Mouse (Mus musculus): ENCODE results near the gene Prmt1. TPM values are rescaled to one million over a fixed set of nuclear protein-coding genes. Genes with fewer than 3 reads are reported as not detected.
"Not testable (repeated sequence)": the region's sequence is repeated elsewhere in the genome, so short reads cannot be mapped to it uniquely, and the experiment has no call there.

Gene Prmt1
- polyA plus RNA-seq, 1 experiment from 2014 or later = 114 TPM

DNA sequence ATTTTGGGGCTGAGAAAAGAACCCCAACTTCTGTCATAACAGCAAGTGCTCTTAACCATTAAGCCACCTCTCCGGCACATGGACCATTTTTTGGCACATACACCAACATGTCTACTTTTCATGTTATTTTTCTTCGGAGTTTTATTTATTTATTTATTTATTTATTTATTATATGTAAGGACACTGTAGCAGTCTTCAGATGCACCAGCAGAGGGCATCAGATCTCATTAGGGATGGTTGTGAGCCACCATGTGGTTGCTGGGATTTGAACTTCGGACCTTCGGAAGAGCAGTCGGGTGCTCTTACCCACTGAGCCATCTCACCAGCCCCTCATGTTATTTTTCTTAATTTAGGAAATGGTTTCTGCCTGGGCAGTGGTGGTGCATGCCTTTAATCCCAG lies 37.3 kb upstream of the Prmt1 start:
- H3K9me3 ChIP-seq (replicated peaks); ATAC-seq (ENCODE audit: insufficient read depth); H3K4me3 ChIP-seq (replicated peaks); H3K4me2 ChIP-seq; H3K27ac ChIP-seq (replicated peaks); H3K9ac ChIP-seq: not testable (repeated sequence)
- WGBS (ENCODE audit: insufficient replicate concordance) = 57% methylated on average over 5 of the region's 5 CpGs
- peaks cover 18% of the 10 kb centered on the region for H3K4me1 ChIP-seq (replicated peaks)
- peaks cover 15% of the 10 kb centered on the region for H3K36me3 ChIP-seq (replicated peaks)
- H3K27me3 ChIP-seq = peaks cover 30% of the 10 kb centered on the region

GRCm38 (mm10) chr7:45020225-45020624 lies 33.9 kb upstream of the Prmt1 start:
- WGBS (ENCODE audit: insufficient replicate concordance) = 72% methylated on average over 9 of the region's 9 CpGs
- no peaks in the 10 kb centered on the region for H3K36me3 ChIP-seq (replicated peaks)
- no peaks in the 10 kb centered on the region for H3K9me3 ChIP-seq (replicated peaks)
- peaks cover 39% of the 10 kb centered on the region for H3K4me1 ChIP-seq (replicated peaks)
- no peak overlapping the region for H3K4me3 ChIP-seq (replicated peaks)
- no peak overlapping the region for H3K27ac ChIP-seq (replicated peaks)
- ATAC-seq (ENCODE audit: insufficient read depth) = no peak
- no peak overlapping the region for H3K4me2 ChIP-seq
- peaks cover 39% of the 10 kb centered on the region for H3K27me3 ChIP-seq
- no peak overlapping the region for H3K9ac ChIP-seq

GRCm38 (mm10) chr7:45019031-45019571 lies 32.7 kb upstream of the Prmt1 start:
- WGBS (ENCODE audit: insufficient replicate concordance) = 21% methylated on average over 8 of the region's 8 CpGs
- ATAC-seq (ENCODE audit: insufficient read depth) = no peak
- no peak overlapping the region for H3K4me3 ChIP-seq (replicated peaks)
- H3K27ac ChIP-seq (replicated peaks) = peak overlapping the region; percentile 16; the same call in 1 of the 2 replicates
- peak overlapping the region; percentile 94 for H3K4me2 ChIP-seq
- H3K27me3 ChIP-seq = peaks cover 39% of the 10 kb centered on the region
- peaks cover 40% of the 10 kb centered on the region for H3K4me1 ChIP-seq (replicated peaks)
- H3K9me3 ChIP-seq (replicated peaks) = no peaks in the 10 kb centered on the region
- H3K9ac ChIP-seq = no peak overlapping the region
- no peaks in the 10 kb centered on the region for H3K36me3 ChIP-seq (replicated peaks)

- Histone ChIP-seq H3K4me1 (replicated peaks) (peaks cover 55% of the 10 kb centered on the region), H3K9ac (peak within 1 kb of the TSS; percentile 97), H3K27ac (replicated peaks) (peak within 1 kb of the TSS; percentile 98), H3K9me3 (replicated peaks) (no peaks in the 10 kb centered on the region), H3K4me2 (peak within 1 kb of the TSS; percentile 94), H3K4me3 (replicated peaks) (peak within 1 kb of the TSS; percentile 92), H3K27me3 (peaks cover 39% of the 10 kb centered on the region), H3K36me3 (replicated peaks) (peaks cover 12% of the 10 kb centered on the region)
- peak; percentile 84 for ATAC-seq (ENCODE audit: insufficient read depth)
- WGBS (ENCODE audit: insufficient replicate concordance) = under 1% methylated on average over 36 of the region's 36 CpGs
Measured at GRCm38 (mm10) chr7:45017242-45018061, 31.1 kb upstream of the Prmt1 start, which contains the start of gene Rras. Gene Rras, plus strand, starts transcription at chr7:45017961.

- ATAC-seq (ENCODE audit: insufficient read depth) = no peak
- peaks cover 19% of the 10 kb centered on the region for H3K36me3 ChIP-seq (replicated peaks)
- no peaks in the 10 kb centered on the region for H3K9me3 ChIP-seq (replicated peaks)
- peak overlapping the region; percentile 98 for H3K27ac ChIP-seq (replicated peaks)
- H3K9ac ChIP-seq = peak overlapping the region; percentile 97
- H3K27me3 ChIP-seq = peaks cover 38% of the 10 kb centered on the region
- H3K4me2 ChIP-seq = peak overlapping the region; percentile 94
- 2% methylated on average over 4 of the region's 4 CpGs for WGBS (ENCODE audit: insufficient replicate concordance)
- peak overlapping the region; percentile 92 for H3K4me3 ChIP-seq (replicated peaks)
- peaks cover 57% of the 10 kb centered on the region for H3K4me1 ChIP-seq (replicated peaks)
Measured at GRCm38 (mm10) chr7:45016761-45017160, 30.4 kb upstream of the Prmt1 start.

DNA sequence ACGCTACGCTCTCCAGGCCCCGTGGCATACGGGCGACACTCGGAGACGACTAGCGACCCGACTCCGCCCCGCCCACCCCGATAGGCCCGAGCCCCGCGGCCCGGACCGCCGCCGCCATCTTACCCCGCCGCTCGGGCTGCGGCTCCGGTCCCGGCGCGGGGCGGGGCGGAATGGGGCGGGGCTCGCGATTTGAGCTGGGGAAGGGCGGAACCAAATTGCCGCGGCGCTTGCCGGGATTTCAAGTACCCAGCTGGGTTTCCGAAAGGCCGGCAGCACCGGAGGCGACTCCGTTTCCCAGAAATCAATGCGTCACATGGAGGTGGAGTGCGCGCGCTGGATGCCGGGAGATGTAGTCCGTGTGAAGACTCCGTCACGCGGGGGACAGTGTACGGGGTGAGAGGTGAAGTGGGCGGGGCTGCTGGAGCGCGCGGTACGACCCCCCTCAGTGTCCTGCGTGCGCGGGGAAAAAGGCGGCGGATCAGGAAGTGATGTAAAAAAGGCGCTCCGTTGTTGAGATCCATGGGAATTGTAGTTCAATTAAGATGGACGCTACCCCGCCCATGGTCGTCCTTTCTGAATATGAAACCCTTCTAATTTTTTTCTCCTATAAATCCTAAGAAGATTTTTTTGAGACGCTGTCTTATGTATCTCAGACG lies 29.7 kb upstream of the Prmt1 start, which contains the start of gene Scaf1:
Scaf1 (minus strand) TSS at position 407 of the 656 bp plus-strand sequence.
- Histone ChIP-seq H3K9ac (peak within 1 kb of the TSS; percentile 97), H3K9me3 (replicated peaks) (no peaks in the 10 kb centered on the region), H3K4me3 (replicated peaks) (peak within 1 kb of the TSS; percentile 92), H3K4me1 (replicated peaks) (peaks cover 57% of the 10 kb centered on the region), H3K4me2 (peak within 1 kb of the TSS; percentile 94), H3K27me3 (peaks cover 32% of the 10 kb centered on the region), H3K27ac (replicated peaks) (peak within 1 kb of the TSS; percentile 98), H3K36me3 (replicated peaks) (peaks cover 26% of the 10 kb centered on the region)
- peak; percentile 74 for ATAC-seq (ENCODE audit: insufficient read depth)
- WGBS (ENCODE audit: insufficient replicate concordance) = under 1% methylated on average over 69 of the region's 69 CpGs

DNA sequence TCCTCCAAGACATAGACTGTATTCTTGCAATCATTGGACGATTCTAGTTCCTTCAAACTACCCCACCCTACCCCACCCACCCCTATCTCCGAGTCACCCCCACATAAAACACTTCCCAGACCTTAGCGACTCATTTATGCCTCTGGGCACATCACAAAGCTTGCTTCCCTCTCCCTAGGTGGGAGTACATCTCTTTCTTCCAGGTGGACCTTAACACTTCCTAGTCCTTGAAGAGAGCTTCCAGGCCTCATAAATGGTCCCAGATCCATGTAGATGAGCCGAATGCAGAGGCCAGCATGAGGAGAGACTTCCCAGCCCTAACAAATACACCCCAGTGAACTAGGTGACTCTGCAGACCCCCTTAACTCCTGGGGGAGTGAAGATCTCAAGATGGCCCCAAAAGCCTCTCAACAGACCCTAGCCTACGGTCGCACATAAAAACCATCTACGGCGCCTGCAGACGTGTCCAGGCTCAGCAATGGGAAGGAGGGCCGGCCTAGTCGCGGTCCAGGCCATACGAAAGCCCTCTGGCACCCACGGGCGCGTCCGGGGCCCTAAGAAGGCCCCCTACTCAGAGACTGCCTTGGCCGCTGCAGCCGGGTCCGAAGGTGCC lies 29.1 kb upstream of the Prmt1 start:
- Histone ChIP-seq H3K27ac (replicated peaks) (peak overlapping the region; percentile 98), H3K27me3 (peaks cover 26% of the 10 kb centered on the region), H3K4me3 (replicated peaks) (peak overlapping the region; percentile 92), H3K9ac (peak overlapping the region; percentile 97), H3K4me1 (replicated peaks) (peaks cover 57% of the 10 kb centered on the region), H3K9me3 (replicated peaks) (no peaks in the 10 kb centered on the region), H3K4me2 (peak overlapping the region; percentile 94), H3K36me3 (replicated peaks) (peaks cover 30% of the 10 kb centered on the region)
- WGBS (ENCODE audit: insufficient replicate concordance) = under 1% methylated on average over 20 of the region's 20 CpGs
- no peak for ATAC-seq (ENCODE audit: insufficient read depth)

GRCm38 (mm10) chr7:45014096-45014451 lies 27.7 kb upstream of the Prmt1 start:
- peaks cover 12% of the 10 kb centered on the region for H3K27me3 ChIP-seq
- peak overlapping the region; percentile 94; the same call in 1 of the 2 replicates for H3K4me2 ChIP-seq
- WGBS (ENCODE audit: insufficient replicate concordance) = 93% methylated on average over 3 of the region's 3 CpGs
- peak overlapping the region; percentile 98 for H3K27ac ChIP-seq (replicated peaks)
- H3K36me3 ChIP-seq (replicated peaks) = peaks cover 44% of the 10 kb centered on the region
- ATAC-seq (ENCODE audit: insufficient read depth) = no peak
- H3K9me3 ChIP-seq (replicated peaks) = no peaks in the 10 kb centered on the region
- 0 out of 2 replicates have a peak overlapping the region, but pooled peaks have one; percentile 1 for H3K9ac ChIP-seq
- no peak overlapping the region for H3K4me3 ChIP-seq (replicated peaks)
- peaks cover 54% of the 10 kb centered on the region for H3K4me1 ChIP-seq (replicated peaks)

GRCm38 (mm10) chr7:45013366-45014095 lies 27.2 kb upstream of the Prmt1 start:
- Histone ChIP-seq H3K36me3 (replicated peaks) (peaks cover 50% of the 10 kb centered on the region), H3K9ac (no peak overlapping the region; the same call in 1 of the 2 replicates), H3K27ac (replicated peaks) (peak overlapping the region; percentile 38), H3K9me3 (replicated peaks) (no peaks in the 10 kb centered on the region), H3K27me3 (peaks cover 7% of the 10 kb centered on the region), H3K4me1 (replicated peaks) (peaks cover 49% of the 10 kb centered on the region), H3K4me2 (peak overlapping the region; percentile 33), H3K4me3 (replicated peaks) (no peak overlapping the region)
- WGBS (ENCODE audit: insufficient replicate concordance) = 89% methylated on average over 16 of the region's 16 CpGs
- no peak for ATAC-seq (ENCODE audit: insufficient read depth)

- WGBS (ENCODE audit: insufficient replicate concordance) = 56% methylated on average over 4 of the region's 4 CpGs
- H3K36me3 ChIP-seq (replicated peaks) = peaks cover 57% of the 10 kb centered on the region
- peak overlapping the region; percentile 38; the same call in 1 of the 2 replicates for H3K27ac ChIP-seq (replicated peaks)
- no peak overlapping the region; the same call in 1 of the 2 replicates for H3K9ac ChIP-seq
- peaks cover 42% of the 10 kb centered on the region for H3K4me1 ChIP-seq (replicated peaks)
- H3K27me3 ChIP-seq = no peaks in the 10 kb centered on the region
- ATAC-seq (ENCODE audit: insufficient read depth) = no peak
- no peak overlapping the region for H3K4me3 ChIP-seq (replicated peaks)
- no peaks in the 10 kb centered on the region for H3K9me3 ChIP-seq (replicated peaks)
- H3K4me2 ChIP-seq = peak overlapping the region; percentile 33
Measured at GRCm38 (mm10) chr7:45012824-45013223, 26.5 kb upstream of the Prmt1 start.

Measured in liver, embryonic 15.5 days (tissue).